Mouse (Mus musculus) CD4-positive, CD25-positive, alpha-beta regulatory T cell, adult 4 months (primary cell): ENCODE results near the gene Psmb7. TPM values are rescaled to one million over a fixed set of nuclear protein-coding genes. Genes with fewer than 3 reads are reported as not detected.

Source experiments
- ATAC-seq: one replicate; pipeline ENCODE4 v1.8.0; 2017
- polyA plus RNA-seq, 2 experiments: library from polyadenylated mRNA; unstranded; fragments of 100-300 nt; shearing (Covaris generic); gene quantifications; one replicate each; pipeline ENCODE4 v1.2.1; 2017

Psmb7 gene
- polyA plus RNA-seq = 10 to 100 TPM; 87.0 to 95.3 TPM

GRCm38 (mm10) chr2:38643625-38644427, at the start of gene Psmb7:
Psmb7 (minus strand) TSS chr2:38644087.
- peak; percentile 95 for ATAC-seq

- no peak for ATAC-seq
Measured at GRCm38 (mm10) chr2:38691542-38691941, 47.7 kb upstream of the Psmb7 start.

GRCm38 (mm10) chr2:38689881-38690280, 46.0 kb upstream of the Psmb7 start:
- ATAC-seq = no peak

GRCm38 (mm10) chr2:38688791-38689520, 45.1 kb upstream of the Psmb7 start:
- no peak for ATAC-seq

GRCm38 (mm10) chr2:38685746-38686145, 41.9 kb upstream of the Psmb7 start:
- ATAC-seq = no peak

- ATAC-seq = no peak
Measured at GRCm38 (mm10) chr2:38683083-38683482, 39.2 kb upstream of the Psmb7 start.

GRCm38 (mm10) chr2:38682209-38682608, 38.3 kb upstream of the Psmb7 start:
- ATAC-seq = no peak

GRCm38 (mm10) chr2:38678947-38679346, 35.1 kb upstream of the Psmb7 start:
- no peak for ATAC-seq

GRCm38 (mm10) chr2:38675366-38675969, 31.6 kb upstream of the Psmb7 start:
- no peak for ATAC-seq

- ATAC-seq = no peak
Measured at GRCm38 (mm10) chr2:38672496-38672895, 28.6 kb upstream of the Psmb7 start.

GRCm38 (mm10) chr2:38668802-38669580, 25.1 kb upstream of the Psmb7 start:
- peak; percentile 34 for ATAC-seq

GRCm38 (mm10) chr2:38661398-38661797, 17.5 kb upstream of the Psmb7 start:
- no peak for ATAC-seq

GRCm38 (mm10) chr2:38658338-38658836, 14.5 kb upstream of the Psmb7 start:
- peak; percentile 57 for ATAC-seq

- ATAC-seq = no peak
Measured at GRCm38 (mm10) chr2:38653694-38654093, 9.8 kb upstream of the Psmb7 start.

- ATAC-seq = no peak
Measured at GRCm38 (mm10) chr2:38653293-38653619, 9.4 kb upstream of the Psmb7 start.

GRCm38 (mm10) chr2:38652565-38653292, 8.8 kb upstream of the Psmb7 start:
- ATAC-seq = no peak

- ATAC-seq = no peak
Measured at GRCm38 (mm10) chr2:38652098-38652497, 8.2 kb upstream of the Psmb7 start.

- ATAC-seq = no peak
Measured at GRCm38 (mm10) chr2:38650340-38650739, 6.5 kb upstream of the Psmb7 start.

GRCm38 (mm10) chr2:38647661-38648060, 3.8 kb upstream of the Psmb7 start:
- no peak for ATAC-seq

- ATAC-seq = no peak
Measured at GRCm38 (mm10) chr2:38647201-38647606, 3.3 kb upstream of the Psmb7 start.

GRCm38 (mm10) chr2:38645936-38646335, 2.0 kb upstream of the Psmb7 start:
- no peak for ATAC-seq

- ATAC-seq = no peak
Measured at GRCm38 (mm10) chr2:38641761-38642160, 2.1 kb downstream of the Psmb7 start.
